In genomic region chr9:14614205-14614930, GRCm38 (mm10) we compare ENCODE assay signal across 8 mouse cellular contexts. TPM values are rescaled to one million over a fixed set of nuclear protein-coding genes. Genes with fewer than 3 reads are reported as not detected.
DNase-seq lines count a peak whose midpoint lies in the region; ATAC-seq lines count a peak whose summit lies in the region.

No protein-coding gene starts in this region.

- peaks cover 12% of the 10 kb centered on the region for H3K4me1 ChIP-seq in megakaryocyte, embryonic 14.5 days
- H3K4me1 ChIP-seq in kidney, embryonic 15.5 days, result peaks cover 46% of the 10 kb centered on the region

- peaks cover 24% of the 10 kb centered on the region for H3K9me3 ChIP-seq in megakaryocyte, embryonic 14.5 days
- no peaks in the 10 kb centered on the region for H3K9me3 ChIP-seq in kidney, embryonic 15.5 days (replicated peaks)

- H3K36me3 ChIP-seq in megakaryocyte, embryonic 14.5 days (replicated peaks; ENCODE audit: low read length), result no peaks in the 10 kb centered on the region
- no peaks in the 10 kb centered on the region for H3K36me3 ChIP-seq in kidney, embryonic 15.5 days

- no peak for ATAC-seq in megakaryocyte, adult 5-6 weeks (ENCODE audit: poor library complexity, severe bottlenecking)
- ATAC-seq in kidney, embryonic 15.5 days (replicated peaks; ENCODE audit: low FRiP score), result peak; percentile 66

- peak overlapping the region; percentile 71 for H3K4me2 ChIP-seq in kidney, embryonic 15.5 days

- DNase-seq in cerebellum, postnatal 10 days, result peak; percentile 59 to 66
- peak; percentile 65 to 77 for DNase-seq in heart, adult 18-20 months
- peak; percentile 64 for DNase-seq in lung, postnatal 10 days
- peak; percentile 65 for DNase-seq in right cerebral cortex, postnatal 4 days
- no peak for DNase-seq in MN1 (ENCODE audit: low spot score)

- H3K27me3 ChIP-seq in megakaryocyte, embryonic 14.5 days (replicated peaks), result peaks cover 87% of the 10 kb centered on the region
- H3K27me3 ChIP-seq in kidney, embryonic 15.5 days, result no peaks in the 10 kb centered on the region

- H3K4me3 ChIP-seq in megakaryocyte, embryonic 14.5 days (replicated peaks), result peak overlapping the region; percentile 60
- peak overlapping the region; percentile 90 for H3K4me3 ChIP-seq in kidney, embryonic 15.5 days (replicated peaks)

- peak overlapping the region; percentile 97 for H3K9ac ChIP-seq in kidney, embryonic 15.5 days

- WGBS in kidney, embryonic 15.5 days, result under 1% methylated on average over 50 of the region's 50 CpGs

- H3K27ac ChIP-seq in kidney, embryonic 15.5 days, result peak overlapping the region; percentile 93

RNA-seq across cellular contexts. Expression of gene Amotl1, which starts 30.5 kb away (rescaled TPM):
- polyA plus RNA-seq in megakaryocyte, embryonic 14.5 days (2012; ENCODE audit: insufficient read depth, low replicate concordance), result not detected in 2 replicates
- total RNA-seq in megakaryocyte, adult 5-6 weeks (2015), result not detected in 2 replicates
- total RNA-seq in megakaryocyte, adult 5-6 weeks (2017), result not detected in 2 replicates
- 10 to 100 TPM; 57.6 to 60.4 TPM for total RNA-seq in heart, adult 18-20 months (2021)
- 20.4 and 23.3 TPM in 2 replicates for polyA plus RNA-seq in kidney, embryonic 15.5 days (2015; fragmentation: Nextera tagmentation; extraction: Ambion mirVana)

Comparison
In these comparisons a context has a peak if more than half of its experiments do, and no peak if none do; other contexts are left out.
1. RNA of gene Amotl1, which starts 30.5 kb away (total RNA-seq): 57.6 to 60.4 TPM in heart, adult 18-20 months; not detected in megakaryocyte, adult 5-6 weeks; every median in the first group is over 10 times any median in the second.